Mouse (Mus musculus): ENCODE data around the gene Orai2. TPM values are rescaled to one million over a fixed set of nuclear protein-coding genes. Genes with fewer than 3 reads are reported as not detected.

Orai2 gene
- total and polyA plus RNA-seq, 3 experiments: 7.3 to 8.8 (median 7.4) TPM

- Histone ChIP-seq H3K36me3 (replicated peaks in 1 of 2; ENCODE audit: control insufficient read depth in 1 of 2, insufficient read depth in 1 of 2, low read length in 1 of 2) (peaks cover 18 to 41% of the 10 kb centered on the region in 2 experiments), H3K4me1 (ENCODE audit: control insufficient read depth in 1 of 2, insufficient read depth in 2 of 2) (peaks cover 10 to 28% of the 10 kb centered on the region in 2 experiments; a peak in 3 of 4 replicates), H3K27ac (ENCODE audit: insufficient read depth, low read depth) (no peak overlapping the region), H3K4me3 (replicated peaks in 1 of 3; ENCODE audit: low read depth in 2 of 3, low read length in 2 of 3, poor library complexity in 1 of 3) (peak overlapping the region; percentile 73 to 93 (median 89)), H3K79me2 (replicated peaks; ENCODE audit: control insufficient read depth, extremely low read depth, insufficient read depth, poor library complexity, severe bottlenecking) (peaks cover 21% of the 10 kb centered on the region), H3K4me2 (ENCODE audit: insufficient read depth, low read depth, poor library complexity, severe bottlenecking) (peak overlapping the region; percentile 75), H3K9ac (ENCODE audit: insufficient read depth, low read depth) (peak overlapping the region; percentile 50), H3K27me3 (replicated peaks) (peaks cover 1% of the 10 kb centered on the region), H3K9me3 (replicated peaks; ENCODE audit: low read length) (no peaks in the 10 kb centered on the region)
- no peak for DNase-seq (ENCODE audit: extremely low read depth)
- in situ Hi-C loops (cut with MboI; ENCODE audit: low pct_ligation_motif_present, low pct_unique_long_range_greater_than_20kb, low sequenced_read_pairs): no loop called here
- dilution Hi-C loops (cut with MboI; ENCODE audit: extremely low pct_ligation_motif_present, extremely low pct_unique_long_range_greater_than_20kb, low sequenced_read_pairs): no loop called here
- TF ChIP-seq E2F4 (IDR thresholded peaks at IDR 0.05; ENCODE audit: insufficient replicate concordance, low read depth, low read length): 0 out of 2 replicates have a peak, but pooled peaks have one; percentile 1
- no peak for TF ChIP-seq ZC3H11A (IDR thresholded peaks at IDR 0.05; ENCODE audit: low read depth, low read length)
- TF ChIP-seq MXI1 (IDR thresholded peaks at IDR 0.05; ENCODE audit: low read depth, low read length): peak; percentile 12
- 0 out of 2 replicates have a peak, but pooled peaks have one; percentile 61 for TF ChIP-seq ZMIZ1 (IDR thresholded peaks at IDR 0.05; ENCODE audit: low read depth, low read length)
These were observed 53.8 kb downstream of the Orai2 start for GRCm38 (mm10) chr5:136116784-136117112.

- Histone ChIP-seq H3K4me3 (replicated peaks in 1 of 3; ENCODE audit: low read depth in 2 of 3, low read length in 2 of 3, poor library complexity in 1 of 3) (peak within 1 kb of the TSS; percentile 73 to 93 (median 89)), H3K27ac (ENCODE audit: insufficient read depth, low read depth) (no peak within 1 kb of the TSS), H3K36me3 (replicated peaks in 1 of 2; ENCODE audit: control insufficient read depth in 1 of 2, insufficient read depth in 1 of 2, low read length in 1 of 2) (peaks cover 13 to 35% of the 10 kb centered on the region in 2 experiments), H3K9ac (ENCODE audit: insufficient read depth, low read depth) (peak within 1 kb of the TSS; percentile 61), H3K79me2 (replicated peaks; ENCODE audit: control insufficient read depth, extremely low read depth, insufficient read depth, poor library complexity, severe bottlenecking) (peaks cover 21% of the 10 kb centered on the region), H3K9me3 (replicated peaks; ENCODE audit: low read length) (no peaks in the 10 kb centered on the region), H3K4me1 (ENCODE audit: control insufficient read depth in 1 of 2, insufficient read depth in 2 of 2) (peaks cover 10 to 28% of the 10 kb centered on the region in 2 experiments; a peak in 3 of 4 replicates), H3K27me3 (replicated peaks) (peaks cover 1% of the 10 kb centered on the region), H3K4me2 (ENCODE audit: insufficient read depth, low read depth, poor library complexity, severe bottlenecking) (peak within 1 kb of the TSS; percentile 75)
- in situ Hi-C loops (cut with MboI; ENCODE audit: low pct_ligation_motif_present, low pct_unique_long_range_greater_than_20kb, low sequenced_read_pairs) (no loop called here), dilution Hi-C loops (cut with MboI; ENCODE audit: extremely low pct_ligation_motif_present, extremely low pct_unique_long_range_greater_than_20kb, low sequenced_read_pairs) (no loop called here)
- peak; percentile 98 for DNase-seq (ENCODE audit: extremely low read depth)
- peak; percentile 100 for TF ChIP-seq NRF1 (IDR thresholded peaks at IDR 0.05; ENCODE audit: low read depth, low read length)
- no peak for TF ChIP-seq PAX5 (IDR thresholded peaks at IDR 0.05; ENCODE audit: low read length)
- TF ChIP-seq ZNF384 (IDR thresholded peaks at IDR 0.05; ENCODE audit: low read depth, low read length): no peak
- peak; percentile 61 to 95; a peak in 3 of 4 replicates for TF ChIP-seq CTCF (conservative IDR thresholded peaks at IDR 0.05 in 1 of 2, IDR thresholded peaks at IDR 0.05 in 1 of 2; ENCODE audit: low read depth in 2 of 2, low read length in 2 of 2)
- no peak for TF ChIP-seq RAD21 (IDR thresholded peaks at IDR 0.05; ENCODE audit: low read depth, low read length)
- no peak for TF ChIP-seq ZC3H11A (IDR thresholded peaks at IDR 0.05; ENCODE audit: low read depth, low read length)
- peak; percentile 94 for TF ChIP-seq HCFC1 (IDR thresholded peaks at IDR 0.05; ENCODE audit: low read depth, low read length)
- no peak for TF ChIP-seq MAFK (IDR thresholded peaks at IDR 0.05; ENCODE audit: insufficient replicate concordance, low read length)
- TF ChIP-seq CHD1 (IDR thresholded peaks at IDR 0.05; ENCODE audit: low read depth, low read length): no peak
- TF ChIP-seq POLR2A (IDR thresholded peaks at IDR 0.05; ENCODE audit: low read depth, low read length): peak; percentile 95
- peak; percentile 97 for TF ChIP-seq NELFE (IDR thresholded peaks at IDR 0.05; ENCODE audit: low read depth, low read length)
- TF ChIP-seq KAT2A (IDR thresholded peaks at IDR 0.05; ENCODE audit: insufficient replicate concordance, low read length): peak; percentile 77; the same call in 1 of the 2 replicates
- TF ChIP-seq POLR2AphosphoS2 (IDR thresholded peaks at IDR 0.05; ENCODE audit: low read depth, low read length): peak; percentile 24; the same call in 1 of the 2 replicates
- TF ChIP-seq TCF12 (IDR thresholded peaks at IDR 0.05; ENCODE audit: low read depth, low read length): peak; percentile 92
- TF ChIP-seq EP300 (IDR thresholded peaks at IDR 0.05; ENCODE audit: low read length): no peak
- no peak for TF ChIP-seq JUN (IDR thresholded peaks at IDR 0.05; ENCODE audit: insufficient read depth, low read depth, low read length)
- TF ChIP-seq SIN3A (IDR thresholded peaks at IDR 0.05; ENCODE audit: low read length): peak; percentile 92
- peak; percentile 81 for TF ChIP-seq MXI1 (IDR thresholded peaks at IDR 0.05; ENCODE audit: low read depth, low read length)
- no peak; the same call in 1 of the 2 replicates for TF ChIP-seq SMC3 (IDR thresholded peaks at IDR 0.05; ENCODE audit: low read depth, low read length)
- TF ChIP-seq MYC (IDR thresholded peaks at IDR 0.05; ENCODE audit: low read depth, low read length): peak; percentile 48; the same call in 1 of the 2 replicates
- peak; percentile 79; the same call in 1 of the 2 replicates for TF ChIP-seq MAX (IDR thresholded peaks at IDR 0.05; ENCODE audit: low read length)
- no peak for TF ChIP-seq JUND (conservative IDR thresholded peaks at IDR 0.05; ENCODE audit: low read depth, low read length)
- no peak; the same call in 1 of the 2 replicates for TF ChIP-seq BHLHE40 (IDR thresholded peaks at IDR 0.05; ENCODE audit: low read depth, low read length)
- TF ChIP-seq GABPA (IDR thresholded peaks at IDR 0.05; ENCODE audit: insufficient replicate concordance, low read depth, low read length): peak; percentile 98
- TF ChIP-seq USF1 (IDR thresholded peaks at IDR 0.05; ENCODE audit: low read depth, low read length): no peak
- TF ChIP-seq CHD2 (IDR thresholded peaks at IDR 0.05; ENCODE audit: low read length): no peak
- peak; percentile 87 for TF ChIP-seq MEF2A (IDR thresholded peaks at IDR 0.05; ENCODE audit: borderline replicate concordance, low read depth, low read length)
- TF ChIP-seq TBP (conservative IDR thresholded peaks at IDR 0.05; ENCODE audit: low read depth, low read length): peak; percentile 73; the same call in 1 of the 2 replicates
- peak; percentile 57; the same call in 1 of the 2 replicates for TF ChIP-seq E2F4 (IDR thresholded peaks at IDR 0.05; ENCODE audit: insufficient replicate concordance, low read depth, low read length)
These were observed 54.4 kb downstream of the Orai2 start, which contains the start of gene Polr2j for GRCm38 (mm10) chr5:136115891-136116783. Gene Polr2j (plus strand): TSS chr5:136116631.

Measured in CH12.LX (cell line).